9 mouse cellular contexts compared by ENCODE assay signal in the genomic region with DNA sequence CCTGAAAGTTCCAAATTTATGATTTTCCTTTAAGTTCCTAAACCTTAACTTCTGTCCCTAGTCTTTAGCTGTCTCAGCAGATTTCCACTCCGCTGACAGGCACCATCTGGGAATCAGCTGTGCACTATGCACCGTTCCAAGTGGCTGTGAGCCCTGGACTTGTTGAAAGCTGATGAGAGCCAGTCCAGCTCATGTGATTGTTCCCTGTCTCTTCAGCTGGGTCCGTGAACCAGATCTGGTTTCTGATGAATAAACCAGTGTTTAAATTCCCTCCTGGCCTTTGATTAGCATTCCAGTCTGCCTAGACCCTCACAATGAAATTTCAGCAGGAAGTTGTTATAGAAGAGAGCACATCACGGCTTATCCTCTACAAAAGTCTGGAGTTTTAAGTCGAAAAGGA. TPM values are rescaled to one million over a fixed set of nuclear protein-coding genes. Genes with fewer than 3 reads are reported as not detected.
DNase-seq lines count a peak whose midpoint lies in the region; ATAC-seq lines count a peak whose summit lies in the region.
"Had no signal": no experiment of that assay in that cellular context is flagged by ENCODE, and none has a peak within 500 bp of the region (broad histone marks: within the 10 kb centered on the region; RNA-seq: fewer than 3 reads in every experiment).

No protein-coding gene starts in this region.

- H3K27ac ChIP-seq in forebrain, embryonic 14.5 days (ENCODE audit: low read depth, low read length), result no peak overlapping the region
- no peak overlapping the region for H3K27ac ChIP-seq in forebrain, embryonic 11.5 days (ENCODE audit: low read depth, low read length)
- no peak overlapping the region for H3K27ac ChIP-seq in hindbrain, embryonic 15.5 days (replicated peaks)
- H3K27ac ChIP-seq in lung, embryonic 15.5 days, result no peak overlapping the region

- WGBS in forebrain, embryonic 14.5 days, result 32% methylated on average over 5 of the region's 5 CpGs
- WGBS in forebrain, embryonic 11.5 days, result 66% methylated on average over 5 of the region's 5 CpGs
- 45% methylated on average over 5 of the region's 5 CpGs for WGBS in hindbrain, embryonic 15.5 days
- 30% methylated on average over 5 of the region's 5 CpGs for WGBS in lung, embryonic 15.5 days

- H3K4me3 ChIP-seq in forebrain, embryonic 14.5 days (ENCODE audit: low read depth, low read length), result no peak overlapping the region
- H3K4me3 ChIP-seq in forebrain, embryonic 11.5 days (ENCODE audit: low read depth, low read length), result no peak overlapping the region
- no peak overlapping the region for H3K4me3 ChIP-seq in hindbrain, embryonic 15.5 days
- no peak overlapping the region for H3K4me3 ChIP-seq in lung, embryonic 15.5 days

- H3K4me2 ChIP-seq in forebrain, embryonic 14.5 days (ENCODE audit: low read length), result no peak overlapping the region
- no peak overlapping the region for H3K4me2 ChIP-seq in forebrain, embryonic 11.5 days (ENCODE audit: low read depth, low read length, severe bottlenecking)
- H3K4me2 ChIP-seq in hindbrain, embryonic 15.5 days, result no peak overlapping the region
- no peak overlapping the region for H3K4me2 ChIP-seq in lung, embryonic 15.5 days

- peak; percentile 95 for ATAC-seq in forebrain, embryonic 14.5 days
- ATAC-seq in forebrain, embryonic 11.5 days (replicated peaks; ENCODE audit: low FRiP score), result no peak
- peak; percentile 87 for ATAC-seq in cerebellum, adult (ENCODE audit: insufficient number of reproducible peaks, low FRiP score, low TSS enrichment)
- peak; percentile 80 for ATAC-seq in hindbrain, embryonic 15.5 days (ENCODE audit: low FRiP score, low read depth)
- ATAC-seq in lung, embryonic 15.5 days (ENCODE audit: borderline replicate concordance, extremely low read depth, low FRiP score, low TSS enrichment), result peak; percentile 85; the same call in 1 of the 2 replicates

- no peaks in the 10 kb centered on the region for H3K9me3 ChIP-seq in forebrain, embryonic 14.5 days (replicated peaks; ENCODE audit: control insufficient read depth, low read length)
- H3K9me3 ChIP-seq in forebrain, embryonic 11.5 days (ENCODE audit: control insufficient read depth, low read length), result no peaks in the 10 kb centered on the region
- H3K9me3 ChIP-seq in hindbrain, embryonic 15.5 days, result no peaks in the 10 kb centered on the region
- no peaks in the 10 kb centered on the region for H3K9me3 ChIP-seq in lung, embryonic 15.5 days

- no peaks in the 10 kb centered on the region for H3K27me3 ChIP-seq in forebrain, embryonic 14.5 days (replicated peaks; ENCODE audit: control insufficient read depth, insufficient read depth, low read length)
- H3K27me3 ChIP-seq in forebrain, embryonic 11.5 days (ENCODE audit: control insufficient read depth, insufficient read depth, low read length), result no peaks in the 10 kb centered on the region
- H3K27me3 ChIP-seq in hindbrain, embryonic 15.5 days, result no peaks in the 10 kb centered on the region
- H3K27me3 ChIP-seq in lung, embryonic 15.5 days, result no peaks in the 10 kb centered on the region

- peak; percentile 81 for DNase-seq in forebrain, embryonic 14.5 days (ENCODE audit: low spot score)
- no peak for DNase-seq in forebrain, embryonic 11.5 days (ENCODE audit: low spot score)
- peak; percentile 71 for DNase-seq in gastrocnemius, postnatal 14 days
- no peak for DNase-seq in testis, postnatal 14 days (ENCODE audit: low spot score)
- DNase-seq in spleen, adult 12 weeks (ENCODE audit: low spot score), result no peak

- no peak overlapping the region for H3K9ac ChIP-seq in forebrain, embryonic 14.5 days (ENCODE audit: low read length)
- H3K9ac ChIP-seq in forebrain, embryonic 11.5 days (ENCODE audit: low read length), result no peak overlapping the region
- no peak overlapping the region for H3K9ac ChIP-seq in hindbrain, embryonic 15.5 days
- H3K9ac ChIP-seq in lung, embryonic 15.5 days, result no peak overlapping the region

- H3K36me3 ChIP-seq in forebrain, embryonic 14.5 days (ENCODE audit: control insufficient read depth, insufficient read depth, low read length), result no peaks in the 10 kb centered on the region
- H3K36me3 ChIP-seq in forebrain, embryonic 11.5 days (ENCODE audit: control insufficient read depth, insufficient read depth, low read length), result no peaks in the 10 kb centered on the region
- no peaks in the 10 kb centered on the region for H3K36me3 ChIP-seq in hindbrain, embryonic 15.5 days
- H3K36me3 ChIP-seq in lung, embryonic 15.5 days, result no peaks in the 10 kb centered on the region

- H3K4me1 ChIP-seq in forebrain, embryonic 14.5 days (ENCODE audit: control insufficient read depth, insufficient read depth, low read length), result no peaks in the 10 kb centered on the region
- H3K4me1 ChIP-seq in forebrain, embryonic 11.5 days (replicated peaks; ENCODE audit: control insufficient read depth, insufficient read depth, low read length), result no peaks in the 10 kb centered on the region
- peaks cover 6% of the 10 kb centered on the region; the same call in 1 of the 2 replicates for H3K4me1 ChIP-seq in hindbrain, embryonic 15.5 days (replicated peaks)
- peaks cover 9% of the 10 kb centered on the region for H3K4me1 ChIP-seq in lung, embryonic 15.5 days

- intact Hi-C loops in gastrocnemius, postnatal 14 days (cut with DNase I; ENCODE audit: low total_unique reads), result no loop called here

RNA-seq across cellular contexts. Expression of gene Perp, which starts 28.3 kb away (rescaled TPM):
- 4.0 and 5.8 TPM in 2 replicates for polyA plus RNA-seq in forebrain, embryonic 14.5 days (2014; fragmentation: Nextera tagmentation; extraction: Ambion mirVana)
- polyA plus RNA-seq in forebrain, embryonic 11.5 days (2014; fragmentation: Nextera tagmentation; extraction: Ambion mirVana), result 11.4 and 11.8 TPM in 2 replicates
- total RNA-seq in gastrocnemius, postnatal 14 days (2021), result 1 to 10 TPM in 1 of 2 experiments, under 1 TPM in 1; 0.84 to 1.4 TPM
- polyA plus RNA-seq in hindbrain, embryonic 15.5 days (2015; fragmentation: Nextera tagmentation; extraction: Ambion mirVana), result 10.0 and 11.6 TPM in 2 replicates
- polyA plus RNA-seq in lung, embryonic 15.5 days (2015; fragmentation: Nextera tagmentation; extraction: Ambion mirVana), result 36.2 and 44.6 TPM in 2 replicates

RNA-seq across cellular contexts. Expression of gene Gm4922, which starts 30.0 kb away (rescaled TPM):
- 0.26 TPM in 1 of 2 replicates, not detected in the other for polyA plus RNA-seq in forebrain, embryonic 14.5 days (2014; fragmentation: Nextera tagmentation; extraction: Ambion mirVana)
- 0.17 and 0.28 TPM in 2 replicates for polyA plus RNA-seq in forebrain, embryonic 11.5 days (2014; fragmentation: Nextera tagmentation; extraction: Ambion mirVana)
- not detected for total RNA-seq in gastrocnemius, postnatal 14 days (2021)
- 0.55 and 0.71 TPM in 2 replicates for polyA plus RNA-seq in hindbrain, embryonic 15.5 days (2015; fragmentation: Nextera tagmentation; extraction: Ambion mirVana)
- polyA plus RNA-seq in lung, embryonic 15.5 days (2015; fragmentation: Nextera tagmentation; extraction: Ambion mirVana), result 0.10 TPM in 1 of 2 replicates, not detected in the other
- polyA plus RNA-seq: C2C12 had no signal

Comparison
In these comparisons a context has a peak if more than half of its experiments do, and no peak if none do; other contexts are left out.
1. DNase-seq: peak in forebrain, embryonic 14.5 days (single experiment) and gastrocnemius, postnatal 14 days (single experiment); none in forebrain, embryonic 11.5 days (single experiment), testis, postnatal 14 days (single experiment) and spleen, adult 12 weeks (single experiment).